Mouse (Mus musculus): Measurements from ENCODE around the gene Ndufa9.

- TF ChIP-seq CTCF (IDR thresholded peaks at IDR 0.05; ENCODE audit: extremely low read depth, insufficient read length, insufficient replicate concordance, low read depth, low read length) (no peak), POLR2A (IDR thresholded peaks at IDR 0.05; ENCODE audit: low read depth, low read length) (no peak)
Measured at GRCm38 (mm10) chr6:126794751-126795150, 54.2 kb downstream of the Ndufa9 start.

Data from small intestine, adult 2 months (tissue).